Mouse (Mus musculus) frontal cortex, postnatal 36 days (tissue): ENCODE measurements around the gene Tgfb1.
A peak's percentile ranks its signal among the peaks of the same experiment; 100 is the strongest.

Experiments
- DNase-seq, 2 experiments: peaks; one replicate each; pipeline ENCODE4 v3.0.0; 2022; ENCODE audit warnings: low spot score in 2 of 2

The Tgfb1 gene

GRCm38 (mm10) chr7:25686680-25687531 is at the start of gene Tgfb1:
Gene Tgfb1 (plus strand): TSS chr7:25687002.
- DNase-seq = no peak

GRCm38 (mm10) chr7:25637099-25637498 is 49.7 kb upstream of the Tgfb1 start:
- DNase-seq = no peak

- DNase-seq = peak in 1 of 2 experiments; percentile 65
Measured at GRCm38 (mm10) chr7:25639754-25640153, 47.0 kb upstream of the Tgfb1 start.

GRCm38 (mm10) chr7:25644136-25644535 is 42.7 kb upstream of the Tgfb1 start:
- no peak for DNase-seq

GRCm38 (mm10) chr7:25644631-25645030 is 42.2 kb upstream of the Tgfb1 start:
- DNase-seq = no peak

GRCm38 (mm10) chr7:25645074-25645473 is 41.7 kb upstream of the Tgfb1 start:
- DNase-seq = no peak

GRCm38 (mm10) chr7:25647574-25648123 is 39.2 kb upstream of the Tgfb1 start:
- DNase-seq = no peak

- DNase-seq = no peak
Measured at GRCm38 (mm10) chr7:25649839-25650238, 37.0 kb upstream of the Tgfb1 start.

- DNase-seq = no peak
Measured at GRCm38 (mm10) chr7:25651281-25651680, 35.5 kb upstream of the Tgfb1 start.

- DNase-seq = no peak
Measured at GRCm38 (mm10) chr7:25652244-25652759, 34.5 kb upstream of the Tgfb1 start.

- DNase-seq = no peak
Measured at GRCm38 (mm10) chr7:25655601-25656428, 31.0 kb upstream of the Tgfb1 start.

GRCm38 (mm10) chr7:25657785-25658184 is 29.0 kb upstream of the Tgfb1 start:
- no peak for DNase-seq

- peak; percentile 99 to 100 for DNase-seq
Measured at GRCm38 (mm10) chr7:25658657-25659472, 27.9 kb upstream of the Tgfb1 start, which contains the start of the genes Bckdha and Exosc5. Gene Bckdha (minus strand): TSS chr7:25658981. Gene Exosc5 (plus strand): TSS chr7:25659164.

- DNase-seq = no peak
Measured at GRCm38 (mm10) chr7:25666381-25666780, 20.4 kb upstream of the Tgfb1 start.

GRCm38 (mm10) chr7:25669158-25669557 is 17.6 kb upstream of the Tgfb1 start:
- no peak for DNase-seq

GRCm38 (mm10) chr7:25669631-25670030 is 17.2 kb upstream of the Tgfb1 start:
- DNase-seq = no peak

- DNase-seq = no peak
Measured at GRCm38 (mm10) chr7:25670096-25670495, 16.7 kb upstream of the Tgfb1 start.

- DNase-seq = no peak
Measured at GRCm38 (mm10) chr7:25671686-25672085, 15.1 kb upstream of the Tgfb1 start.

GRCm38 (mm10) chr7:25672442-25672841 is 14.4 kb upstream of the Tgfb1 start:
- DNase-seq = no peak

GRCm38 (mm10) chr7:25674297-25674696 is 12.5 kb upstream of the Tgfb1 start:
- DNase-seq = no peak

- no peak for DNase-seq
Measured at GRCm38 (mm10) chr7:25674719-25675300, 12.0 kb upstream of the Tgfb1 start, which contains the start of gene Tmem91. Gene Tmem91 (minus strand): TSS chr7:25675166.
